Mouse (Mus musculus): ENCODE measurements around the gene Pde4dip.

Pde4dip gene

DNA sequence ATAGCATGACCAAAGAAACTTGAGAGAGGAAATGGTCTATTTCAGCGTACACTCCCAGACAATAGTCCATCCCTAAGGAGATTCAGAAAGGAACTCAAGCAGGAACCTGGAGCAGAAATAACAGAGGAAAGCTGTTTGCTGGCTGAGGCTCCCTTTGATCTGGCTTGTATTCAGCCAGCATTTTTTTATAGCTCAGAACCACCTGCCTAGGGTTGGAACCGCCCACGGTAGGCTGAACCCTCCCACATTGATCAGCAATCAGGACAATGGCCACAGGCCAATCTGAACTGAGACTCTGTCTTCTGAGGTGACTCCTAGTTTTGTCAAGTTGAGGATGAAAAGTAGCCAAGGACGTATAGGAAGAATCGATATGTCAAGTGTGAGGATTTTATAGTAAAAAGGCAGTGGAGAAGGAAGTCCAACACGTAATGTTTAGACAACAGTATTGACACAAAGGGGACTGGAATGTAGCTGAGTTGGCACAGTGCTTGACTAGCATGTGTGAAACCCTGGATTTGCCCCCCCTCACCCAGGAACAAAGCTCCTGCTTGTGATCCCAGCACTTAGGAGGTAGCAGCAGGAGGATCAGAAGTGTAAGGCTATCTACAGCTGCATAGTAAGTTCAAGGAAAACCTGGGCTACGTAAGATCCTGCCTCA lies 44.2 kb downstream of the Pde4dip start:
- DNase-seq (ENCODE audit: low spot score in 2 of 2): no peak

DNA sequence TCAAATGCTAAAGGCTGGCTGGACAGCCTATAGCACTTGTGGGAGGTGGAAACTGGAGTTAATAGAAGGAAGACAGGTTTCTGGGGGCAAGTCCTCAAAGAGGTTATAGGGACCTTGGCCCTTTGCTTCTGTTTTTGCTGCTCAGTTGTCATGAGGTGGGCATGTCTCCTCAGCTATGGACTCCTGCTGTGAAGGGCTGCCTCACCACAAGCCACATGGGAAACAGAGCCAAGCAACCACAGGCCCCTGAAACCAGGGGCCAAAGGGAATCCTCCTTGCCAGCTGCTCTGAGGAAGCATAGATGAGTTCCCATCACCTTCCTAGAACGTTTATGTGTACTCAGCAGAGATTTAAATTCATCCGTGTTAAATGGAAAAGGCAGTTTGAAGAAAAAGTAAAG lies 45.9 kb downstream of the Pde4dip start:
- no peak for DNase-seq (ENCODE audit: low spot score in 2 of 2)

DNA sequence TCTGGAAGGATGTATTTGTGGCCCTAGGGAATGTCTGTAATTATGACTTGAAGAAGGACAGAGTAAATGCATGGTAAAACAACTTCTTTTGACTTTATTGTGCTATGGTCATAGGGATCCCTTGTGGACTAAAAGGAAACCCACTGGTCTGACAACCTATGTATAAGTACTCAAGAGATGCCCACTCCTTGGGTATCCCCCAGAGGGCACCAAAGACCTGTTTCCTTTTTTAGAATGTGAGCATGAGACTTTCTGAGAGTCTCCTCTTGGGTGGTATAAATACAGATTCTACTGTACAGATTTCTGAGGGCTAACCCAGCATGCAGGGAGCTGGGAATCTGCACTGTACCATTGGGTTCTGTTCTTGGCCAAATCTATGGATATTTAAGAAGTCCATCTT lies 48.1 kb downstream of the Pde4dip start:
- DNase-seq (ENCODE audit: low spot score in 2 of 2): no peak

DNA sequence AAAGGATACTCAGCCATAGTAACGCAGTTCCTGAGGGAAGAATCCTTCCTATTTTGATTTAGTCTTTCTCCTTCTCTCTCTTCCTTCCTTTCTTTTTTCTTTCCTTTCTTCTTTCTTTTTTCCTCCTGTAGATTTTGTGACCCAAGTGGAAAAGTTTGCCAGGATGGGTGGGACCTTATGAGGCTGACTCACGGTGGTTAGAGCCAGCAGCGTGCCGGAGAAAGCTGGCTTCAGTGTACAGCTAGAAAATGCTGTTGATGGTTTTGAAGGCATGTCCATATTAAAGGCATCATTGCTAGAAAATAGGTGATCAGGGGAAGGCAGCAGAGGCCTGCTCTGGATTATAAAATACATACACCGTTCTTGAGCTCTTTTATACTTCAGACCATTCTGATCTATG lies 52.6 kb downstream of the Pde4dip start:
- no peak for DNase-seq (ENCODE audit: low spot score in 2 of 2)

DNA sequence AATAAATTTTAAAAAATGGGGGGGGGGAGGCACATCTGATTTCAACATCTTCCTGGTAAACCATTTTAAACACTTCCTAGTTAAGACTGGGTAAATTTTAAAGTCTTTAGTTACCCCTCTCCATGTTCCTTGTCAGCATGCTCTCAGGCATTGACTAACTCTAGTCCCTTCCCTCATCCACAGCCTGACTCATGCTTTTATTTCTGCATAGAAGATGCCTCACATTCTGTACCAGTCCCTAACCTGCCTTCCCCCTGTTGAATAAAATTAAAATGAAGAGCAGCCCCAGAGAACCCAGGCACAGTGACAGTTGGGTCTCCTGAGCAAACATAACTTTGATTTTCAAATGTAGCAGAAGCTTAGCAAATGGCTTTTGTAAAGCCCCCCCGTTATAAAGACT lies 53.9 kb downstream of the Pde4dip start:
- DNase-seq (ENCODE audit: low spot score in 2 of 2): no peak

DNA sequence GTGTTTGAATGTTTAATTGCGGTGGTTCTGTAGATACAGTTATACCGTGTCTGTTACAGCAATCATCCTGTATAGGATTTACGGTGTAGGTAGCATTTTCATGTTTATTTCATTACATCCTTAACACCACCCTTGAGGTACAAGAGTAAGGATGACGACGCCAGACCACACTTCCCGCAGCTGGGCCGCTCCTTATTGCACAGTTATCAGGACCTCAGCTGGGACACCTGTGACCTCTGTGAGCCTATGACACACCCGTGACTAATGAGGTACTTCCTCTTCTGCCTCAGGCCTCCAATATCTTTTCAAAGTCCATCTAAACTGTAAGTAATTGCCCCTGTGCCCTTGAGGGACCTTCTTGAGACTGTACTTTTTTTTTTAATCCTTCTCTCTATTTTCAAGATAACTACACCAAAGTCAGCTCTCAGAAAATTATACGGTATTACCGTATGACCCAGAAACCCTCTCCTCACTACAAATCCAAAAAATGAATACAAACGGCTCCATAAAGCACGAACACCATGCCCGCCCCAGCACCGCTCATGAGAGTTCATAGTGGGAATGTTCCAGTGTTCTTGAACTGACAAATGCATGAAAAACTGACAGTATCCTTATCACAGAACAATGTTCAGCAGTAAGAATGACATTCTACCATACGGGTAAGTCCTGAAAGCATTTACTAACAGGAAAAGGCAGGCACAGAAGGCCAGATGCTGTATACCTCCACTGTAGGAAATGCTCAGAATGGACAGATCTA lies 56.8 kb downstream of the Pde4dip start:
- DNase-seq (ENCODE audit: low spot score in 2 of 2): no peak

DNA sequence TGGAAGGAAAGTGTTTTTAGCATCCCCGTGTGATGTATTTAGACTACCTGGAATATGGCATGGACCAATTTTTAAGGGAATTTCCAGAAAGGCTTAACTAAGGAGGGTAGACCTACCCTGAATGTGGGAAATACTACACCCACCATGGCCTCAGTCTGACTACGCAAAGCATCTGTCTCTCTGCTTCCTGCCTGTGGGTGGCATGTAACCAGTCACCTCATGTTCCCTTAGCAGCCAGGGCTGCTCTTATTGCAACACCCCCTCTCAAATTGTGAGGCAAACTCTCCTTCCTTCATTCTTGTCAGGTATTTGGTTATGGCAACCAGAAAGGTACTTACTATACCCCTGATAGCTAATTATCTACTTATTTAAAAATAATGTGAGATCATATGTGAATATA lies 57.9 kb downstream of the Pde4dip start:
- DNase-seq (ENCODE audit: low spot score in 2 of 2): no peak

DNA sequence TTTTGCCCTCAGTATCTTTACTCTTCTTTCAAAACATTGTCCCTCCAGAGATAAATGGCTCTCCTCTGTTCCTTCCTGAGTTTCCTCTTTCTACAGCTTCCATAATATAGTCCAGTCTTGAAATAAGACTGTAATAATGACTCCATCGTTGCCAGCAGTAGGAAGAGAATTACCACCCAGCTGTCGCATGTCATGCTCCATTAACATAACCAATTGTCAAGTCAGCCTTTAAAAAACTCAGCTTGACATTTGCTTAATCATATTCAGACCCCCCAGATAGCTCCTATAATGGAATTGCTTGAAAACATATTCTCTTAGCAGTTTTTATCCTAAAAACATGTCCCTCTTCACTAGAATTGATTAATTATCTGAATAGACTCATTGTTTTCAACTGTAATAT lies 58.4 kb downstream of the Pde4dip start:
- no peak for DNase-seq (ENCODE audit: low spot score in 2 of 2)

DNA sequence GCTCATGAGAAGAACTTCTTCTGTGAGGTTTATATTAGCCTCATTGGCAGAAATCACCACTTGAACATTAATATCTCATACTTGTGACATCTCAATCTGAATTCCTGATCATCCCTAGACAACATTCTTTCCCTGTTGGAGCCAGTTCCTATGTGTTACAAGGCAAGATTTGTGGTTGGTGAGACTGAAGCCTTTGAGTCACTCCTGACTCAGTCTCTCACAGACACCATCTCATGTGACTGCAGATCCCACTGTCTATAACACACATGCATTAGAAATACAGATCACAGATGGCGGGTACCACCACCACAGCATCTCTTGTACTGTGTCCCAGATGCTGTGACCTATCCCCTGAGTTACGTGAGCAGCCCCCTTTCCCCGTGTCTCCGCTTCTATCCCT lies 60.2 kb downstream of the Pde4dip start:
- DNase-seq (ENCODE audit: low spot score in 2 of 2): no peak

DNA sequence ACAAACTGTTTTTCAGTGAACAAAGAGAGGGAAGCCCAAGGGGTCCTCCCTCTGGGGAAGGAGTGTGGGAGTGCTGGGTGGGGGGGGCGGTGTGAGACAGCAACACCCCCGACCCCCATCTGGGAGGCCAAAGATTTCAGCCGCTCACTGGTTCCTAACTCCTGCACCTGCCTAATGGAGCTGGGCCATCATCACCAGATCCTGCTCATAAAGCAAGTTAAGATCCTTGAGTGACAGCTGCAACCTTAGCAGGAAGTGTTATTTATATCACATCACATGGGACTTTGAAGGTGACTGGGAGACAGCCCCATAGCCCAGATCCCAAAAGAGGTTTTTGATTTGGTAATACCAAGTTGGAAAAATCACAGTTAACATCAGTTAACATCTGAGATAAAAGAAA lies 63.3 kb downstream of the Pde4dip start:
- DNase-seq (ENCODE audit: low spot score in 2 of 2): no peak

DNA sequence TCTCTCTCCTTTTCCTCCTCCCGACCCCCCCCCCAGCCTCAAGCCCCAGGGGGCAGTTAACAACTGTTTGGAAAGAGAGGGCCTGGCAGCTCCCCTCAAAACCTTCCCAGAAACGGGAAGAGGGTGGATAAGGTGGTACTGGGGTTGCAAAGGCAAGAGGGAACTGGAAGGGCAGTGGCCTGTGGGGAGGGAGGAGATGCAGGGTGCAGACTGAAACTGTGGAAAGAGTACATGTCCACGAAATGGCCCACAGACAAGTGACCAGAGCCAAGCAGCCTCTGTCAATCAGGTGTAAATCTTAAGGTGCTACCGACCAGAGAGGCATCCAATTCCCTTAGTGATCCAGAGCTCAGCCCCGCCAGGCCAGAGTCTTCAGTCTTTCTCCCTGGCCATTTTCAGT lies 63.8 kb downstream of the Pde4dip start:
- DNase-seq (ENCODE audit: low spot score in 2 of 2): no peak

DNA sequence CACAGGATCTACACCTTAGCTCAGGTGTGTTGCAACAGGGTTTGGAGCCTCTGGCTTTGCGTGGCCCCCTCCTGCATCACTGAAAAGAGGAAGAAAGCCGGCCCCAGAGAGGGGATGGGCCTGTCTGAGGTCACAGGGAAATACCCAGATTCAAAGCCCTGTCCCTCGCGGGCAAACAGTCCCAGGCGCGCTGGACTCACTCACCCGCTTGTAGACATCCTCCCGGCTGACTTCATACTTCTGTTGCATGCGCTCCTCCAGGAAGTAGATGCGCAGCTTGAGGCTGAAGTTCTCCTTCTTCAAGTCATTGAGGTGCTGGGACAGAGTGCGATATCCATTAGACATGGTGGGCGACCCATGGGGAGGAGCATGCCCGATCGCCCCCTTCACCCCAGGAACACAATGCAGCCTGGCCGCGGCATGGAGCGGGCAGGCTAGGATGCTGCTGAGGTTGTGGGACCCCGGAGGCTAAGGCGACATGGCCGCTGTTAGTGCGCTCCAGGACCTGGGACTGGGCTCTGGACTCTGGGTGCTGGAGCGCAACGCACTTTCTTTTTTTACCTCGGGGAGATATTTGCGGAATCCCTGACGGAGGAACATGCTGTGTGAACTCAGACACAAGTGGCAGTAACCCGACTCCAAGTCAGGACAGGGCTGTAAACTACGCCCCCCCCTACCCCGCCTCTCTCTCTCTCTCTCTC lies 64.3 kb downstream of the Pde4dip start:
- peak; percentile 65 for DNase-seq (ENCODE audit: low spot score in 2 of 2)

DNA sequence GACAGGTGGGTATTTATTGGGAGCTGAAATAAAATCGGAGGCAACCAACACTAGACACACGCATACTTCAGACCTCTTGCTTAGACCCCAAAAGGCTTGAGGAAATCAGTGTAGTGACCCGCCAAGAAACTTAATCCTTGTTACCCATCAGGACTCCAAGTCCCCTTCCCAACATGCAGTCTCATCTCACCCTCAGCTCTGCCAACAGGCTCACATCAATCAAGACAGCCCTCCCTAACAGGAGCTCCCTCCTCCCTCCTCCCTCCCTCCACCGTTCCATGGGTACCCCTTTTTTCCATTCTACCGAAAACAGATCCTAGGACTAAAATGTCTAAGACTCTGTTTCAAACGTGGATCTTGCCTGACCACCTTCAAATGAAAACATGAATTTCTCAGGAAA lies 65.1 kb downstream of the Pde4dip start:
- DNase-seq (ENCODE audit: low spot score in 2 of 2): no peak

DNA sequence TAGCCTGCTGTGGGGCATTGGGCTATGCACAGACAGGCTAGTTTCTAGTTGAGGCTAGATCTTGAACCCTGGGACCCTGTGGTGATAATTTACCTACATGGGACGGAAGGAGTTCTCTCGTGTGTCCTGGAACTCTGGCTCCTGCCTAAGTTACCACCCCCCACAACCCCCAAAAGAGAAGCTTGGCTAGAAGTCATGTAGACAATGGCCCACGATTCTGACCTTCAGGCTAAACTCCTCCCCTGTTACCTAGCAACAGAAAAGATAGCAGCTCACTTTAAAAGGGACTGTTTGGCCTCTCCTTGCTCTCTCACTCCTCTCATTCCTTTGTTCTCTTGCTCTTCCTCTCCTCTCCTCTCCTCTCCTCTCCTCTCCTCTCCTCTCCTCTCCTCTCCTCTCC lies 69.5 kb downstream of the Pde4dip start:
- no peak for DNase-seq (ENCODE audit: low spot score in 2 of 2)

DNA sequence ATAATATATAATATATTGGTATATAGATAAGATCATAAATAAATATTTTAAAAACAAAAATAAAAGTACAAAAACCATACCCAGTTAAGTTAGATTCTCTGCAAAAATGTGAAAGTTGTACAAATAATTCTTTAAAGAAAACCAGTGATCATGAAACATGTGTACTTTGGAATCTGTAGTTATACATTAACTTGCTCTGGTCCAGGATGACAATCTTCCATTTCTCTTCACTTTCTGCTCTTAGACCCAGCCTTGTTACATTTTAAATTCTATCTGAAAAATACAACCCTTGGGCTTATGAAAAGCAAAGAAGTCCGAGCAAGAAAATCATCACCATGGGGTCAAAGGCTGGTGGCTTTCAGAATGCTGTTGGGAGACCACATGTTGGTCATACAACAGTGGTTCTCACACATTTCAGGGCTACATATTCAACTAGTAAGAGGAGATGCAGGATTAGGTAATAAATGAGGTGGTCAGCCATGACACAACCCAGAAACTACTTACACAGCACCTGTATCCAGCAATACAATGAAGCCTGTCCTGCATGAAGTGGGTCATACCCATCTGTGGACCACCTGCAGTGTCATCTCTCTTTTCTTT lies 70.0 kb downstream of the Pde4dip start:
- no peak for DNase-seq (ENCODE audit: low spot score in 2 of 2)

DNA sequence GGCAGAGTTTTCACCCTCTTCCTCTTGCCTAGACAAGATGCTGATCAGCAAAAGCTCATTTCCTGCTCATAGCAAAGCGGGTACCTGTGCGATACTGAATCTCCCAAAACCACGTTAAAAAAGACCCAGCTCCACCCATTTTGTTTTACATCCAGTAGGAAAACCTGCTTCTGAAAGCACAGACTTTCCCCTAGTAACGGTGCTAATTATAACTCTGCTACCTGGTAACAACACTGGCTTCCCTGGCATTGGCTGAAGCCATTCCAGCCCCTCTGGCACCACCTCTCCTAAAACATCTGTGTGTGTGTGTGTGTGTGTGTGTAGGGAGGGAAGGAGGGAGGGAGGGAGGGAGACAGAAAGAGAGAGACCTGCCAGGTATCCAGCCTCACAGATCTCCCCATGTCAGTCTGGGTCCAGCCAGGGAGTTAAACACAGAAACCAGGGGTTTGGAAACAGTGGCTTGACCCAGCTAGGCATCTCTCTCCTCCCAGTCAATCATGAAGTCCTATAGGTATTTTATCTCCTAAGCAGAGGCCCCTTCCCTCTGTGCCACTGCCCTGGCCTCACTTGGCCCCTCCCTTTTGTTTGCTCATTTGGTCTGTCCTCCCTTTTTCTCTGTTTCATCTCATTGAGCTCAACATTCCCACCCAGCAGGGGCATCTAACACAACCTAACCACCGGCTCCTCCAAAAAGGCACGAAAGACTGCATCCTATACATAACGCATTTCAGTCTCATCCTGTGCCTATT lies 76.7 kb downstream of the Pde4dip start:
- DNase-seq (ENCODE audit: low spot score in 2 of 2): peak; percentile 44 to 47

DNA sequence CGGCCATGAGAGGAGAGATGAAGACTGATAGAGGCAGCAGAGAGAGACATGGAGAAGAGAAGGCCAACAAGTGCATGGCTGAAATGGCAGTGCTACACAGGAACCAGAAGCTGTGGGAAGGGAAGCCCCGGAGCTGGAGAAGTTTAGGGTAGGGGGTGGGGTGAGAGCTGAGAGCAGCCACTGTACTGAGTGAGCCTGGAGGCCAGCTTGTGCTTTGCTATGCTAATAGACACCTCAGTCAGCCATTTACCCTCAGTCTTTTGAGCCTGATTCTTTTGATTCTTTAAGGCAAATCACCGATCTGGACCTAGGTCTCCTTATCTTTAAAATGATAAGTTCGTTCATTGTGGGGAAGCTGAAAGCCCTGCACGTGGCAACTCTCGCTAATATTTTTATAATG lies 77.3 kb downstream of the Pde4dip start:
- DNase-seq (ENCODE audit: low spot score in 2 of 2): no peak

DNA sequence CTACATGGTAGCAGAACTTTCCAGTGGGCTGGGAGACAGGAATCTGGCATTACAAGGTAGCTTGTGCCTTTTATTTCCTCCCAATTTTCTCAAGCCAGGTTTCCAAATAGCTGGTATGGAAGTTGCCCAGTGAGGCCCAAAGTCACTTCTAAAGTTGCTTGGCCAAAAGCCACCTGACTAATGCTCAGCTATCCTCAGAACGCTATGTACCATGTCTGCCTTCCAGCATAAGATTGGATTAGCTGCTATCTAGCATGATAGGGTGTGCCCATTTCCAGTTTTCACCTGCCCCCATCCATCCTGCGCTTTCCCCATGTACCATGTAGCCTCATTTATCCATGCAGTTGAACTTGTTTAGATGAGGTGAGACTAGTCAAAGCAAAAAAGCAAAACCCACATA lies 78.2 kb downstream of the Pde4dip start:
- peak; percentile 63 to 73 for DNase-seq (ENCODE audit: low spot score in 2 of 2)

DNA sequence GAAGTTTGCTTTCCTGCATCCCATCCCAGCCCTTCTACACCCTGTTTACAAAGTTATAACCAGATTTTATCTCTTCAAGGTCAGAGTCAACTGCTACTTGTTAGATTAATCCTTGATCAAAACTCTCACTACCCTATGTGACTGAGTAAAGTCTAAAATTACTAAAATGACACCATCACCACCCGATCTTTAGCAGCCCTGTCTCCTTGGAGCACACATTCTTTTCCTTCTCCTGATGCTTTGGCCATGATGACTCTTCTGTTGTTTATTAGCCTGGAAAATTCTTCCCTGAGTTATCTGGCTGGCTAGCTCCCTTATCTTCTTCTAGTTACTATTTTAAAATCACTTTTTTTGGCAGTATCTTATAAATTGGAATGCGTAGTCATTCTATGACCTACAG lies 82.9 kb downstream of the Pde4dip start:
- no peak for DNase-seq (ENCODE audit: low spot score in 2 of 2)

DNA sequence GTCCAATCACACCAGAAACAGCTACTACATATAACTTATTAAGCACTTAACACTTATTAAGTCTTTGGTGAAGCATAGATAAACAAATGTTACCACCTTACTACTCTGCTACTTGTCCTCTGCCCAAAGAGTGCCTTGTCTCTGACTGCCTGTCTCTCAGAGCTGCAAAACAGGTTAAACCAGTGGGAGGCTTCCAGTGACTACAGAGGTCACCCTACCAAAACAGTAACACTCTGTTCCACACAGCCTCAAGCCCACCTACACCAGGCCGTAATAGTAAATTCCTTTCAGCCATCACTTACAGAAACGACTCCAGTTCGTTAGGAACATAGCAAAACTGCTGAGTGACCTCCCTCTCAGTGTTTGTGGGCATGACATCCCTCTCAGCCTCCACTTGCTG lies 84.8 kb downstream of the Pde4dip start:
- no peak for DNase-seq (ENCODE audit: low spot score in 2 of 2)

DNA sequence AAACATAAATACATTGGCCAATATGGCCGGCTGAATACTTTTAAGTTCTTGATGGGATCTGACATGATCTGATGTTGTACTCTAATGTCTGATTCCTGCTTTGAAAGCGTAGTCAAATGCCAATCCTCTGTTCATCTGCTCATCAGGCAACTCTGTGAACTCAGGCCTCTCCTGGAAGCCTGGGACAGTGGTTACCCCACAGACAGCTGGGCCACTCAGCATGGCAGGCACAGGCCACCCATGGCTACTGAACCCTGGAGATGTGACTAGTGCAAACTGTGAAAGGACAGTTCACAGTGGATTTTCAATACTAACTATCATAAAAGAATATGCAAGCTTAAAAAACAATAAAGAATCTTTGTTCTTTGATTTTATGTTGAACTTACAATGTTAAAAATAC lies 85.6 kb downstream of the Pde4dip start:
- no peak for DNase-seq (ENCODE audit: low spot score in 2 of 2)

DNA sequence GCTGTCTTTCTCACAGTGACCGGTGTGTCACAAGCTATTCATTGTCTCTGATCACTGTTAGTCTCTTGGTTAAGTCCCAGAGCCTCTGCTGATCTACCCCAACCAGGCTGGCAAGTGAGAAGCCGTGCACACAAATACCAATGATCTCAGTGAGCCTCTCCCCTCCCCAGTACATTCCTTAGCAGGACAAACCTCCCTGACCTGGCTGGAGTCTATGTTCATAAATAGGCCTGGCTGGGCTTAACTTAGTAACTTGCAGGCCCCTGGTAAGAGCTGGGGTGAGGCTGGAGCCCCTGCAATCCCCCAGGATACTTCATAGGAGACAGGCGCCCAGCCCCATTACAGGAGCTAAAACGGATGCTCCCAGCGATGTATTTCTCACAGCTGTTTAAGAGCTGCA lies 86.2 kb downstream of the Pde4dip start:
- peak; percentile 74 to 75 for DNase-seq (ENCODE audit: low spot score in 2 of 2)

Measured in heart, adult 9 months (tissue).